Mouse (Mus musculus) kidney, postnatal 0 days (tissue): Measurements from ENCODE around the gene Pam16. TPM values are rescaled to one million over a fixed set of nuclear protein-coding genes. Genes with fewer than 3 reads are reported as not detected.
A peak's percentile ranks its signal among the peaks of the same experiment; 100 is the strongest.

Experiments used
- ATAC-seq: fragments of 200-750 bp; cut with Nextera tagmentation; replicated peaks from 2 replicates; pipeline ENCODE4 v1.8.0; 2017; ENCODE audit warnings: low read depth, moderate number of reproducible peaks, moderate TSS enrichment, moderate library complexity; ENCODE audit not compliant: low FRiP score
- DNase-seq: peaks from one replicate; pipeline ENCODE4 v3.0.0-alpha.2; 2016; ENCODE audit warnings: low spot score
- H3K27ac ChIP-seq: fragments of 300-500 bp; sonication (generic); 2 replicates; pipeline ENCODE4 v1.5.1; 2014; ENCODE audit warnings: mild to moderate bottlenecking
- H3K27me3 ChIP-seq: fragments of 300-500 bp; sonication (generic); 2 replicates; pipeline ENCODE4 v1.6.1; 2014; ENCODE audit warnings: low read length, mixed read lengths; ENCODE audit not compliant: insufficient read depth
- H3K36me3 ChIP-seq: fragments of 300-500 bp; sonication (generic); 2 replicates; pipeline ENCODE4 v1.6.1; 2014; ENCODE audit warnings: low read length, mixed read lengths; ENCODE audit not compliant: insufficient read depth
- H3K4me1 ChIP-seq: fragments of 300-500 bp; sonication (generic); replicated peaks from 2 replicates; pipeline ENCODE4 v1.6.1; 2014; ENCODE audit warnings: antibody characterized with exemption, low read length, mixed read lengths; ENCODE audit not compliant: insufficient read depth
- H3K4me2 ChIP-seq: fragments of 300-500 bp; sonication (generic); 2 replicates; pipeline ENCODE4 v1.6.1; 2014; ENCODE audit warnings: mild to moderate bottlenecking, low read length, moderate library complexity, mixed read lengths
- H3K4me3 ChIP-seq: fragments of 300-500 bp; sonication (generic); replicated peaks from 2 replicates; pipeline ENCODE4 v1.5.1; 2014; ENCODE audit warnings: low read depth, low read length
- H3K9ac ChIP-seq: fragments of 300-500 bp; sonication (generic); 2 replicates; pipeline ENCODE4 v1.6.1; 2014; ENCODE audit warnings: low read depth, low read length
- H3K9me3 ChIP-seq: fragments of 300-500 bp; sonication (generic); replicated peaks from 2 replicates; pipeline ENCODE4 v1.6.1; 2016; ENCODE audit warnings: low read length, inconsistent platforms, mixed read lengths
- CTCF ChIP-seq: IDR thresholded peaks from 2 replicates; pipeline ENCODE4 v1.5.1; 2016; ENCODE audit warnings: antibody characterized with exemption, low read depth, mild to moderate bottlenecking, moderate library complexity
- WGBS: fragments of 180-500 bp; shearing (Covaris S2); extraction: QIAGEN DNeasy Blood & Tissue Kit; methylation state at CpG from one replicate; pipeline ENCODE4 v1.1.7; 2014; 5-methylcytosine and 5-hydroxymethylcytosine counted together
- polyA plus RNA-seq: library from polyadenylated mRNA; unstranded; fragments of >200 nt; fragmentation: Nextera tagmentation; extraction: Ambion mirVana; gene quantifications from 2 replicates; pipeline ENCODE4 v1.2.1, GENCODE M21; 2015

Gene Pam16
- polyA plus RNA-seq, 1 experiment from 2014 or later, result 106 TPM

DNA sequence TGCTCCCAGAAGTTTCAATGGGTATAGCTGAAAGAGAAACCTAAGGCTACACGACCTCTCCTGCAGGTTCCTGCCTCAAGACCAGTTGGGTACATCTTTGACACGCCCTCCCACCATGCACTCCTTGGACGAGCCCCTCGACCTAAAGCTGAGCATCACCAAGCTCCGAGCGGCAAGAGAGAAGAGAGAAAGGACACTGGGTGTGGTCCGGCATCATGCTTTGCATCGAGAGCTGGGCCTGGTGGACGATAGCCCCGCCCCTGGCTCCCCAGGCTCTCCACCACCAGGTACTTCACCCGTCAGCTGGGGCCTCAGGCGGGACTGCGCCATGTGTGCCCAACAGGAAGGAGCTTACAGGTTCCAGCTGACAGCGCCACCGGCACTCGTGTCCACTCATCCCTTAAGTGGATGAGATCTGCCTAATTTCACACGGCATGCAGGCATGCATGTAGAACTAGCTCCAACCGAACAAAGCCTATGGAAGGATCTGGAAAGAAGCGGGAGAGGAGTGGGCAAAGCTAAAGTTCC, 16.2 kb downstream of the Pam16 start:
- H3K4me1 ChIP-seq, result peaks cover 46% of the 10 kb centered on the region

DNA sequence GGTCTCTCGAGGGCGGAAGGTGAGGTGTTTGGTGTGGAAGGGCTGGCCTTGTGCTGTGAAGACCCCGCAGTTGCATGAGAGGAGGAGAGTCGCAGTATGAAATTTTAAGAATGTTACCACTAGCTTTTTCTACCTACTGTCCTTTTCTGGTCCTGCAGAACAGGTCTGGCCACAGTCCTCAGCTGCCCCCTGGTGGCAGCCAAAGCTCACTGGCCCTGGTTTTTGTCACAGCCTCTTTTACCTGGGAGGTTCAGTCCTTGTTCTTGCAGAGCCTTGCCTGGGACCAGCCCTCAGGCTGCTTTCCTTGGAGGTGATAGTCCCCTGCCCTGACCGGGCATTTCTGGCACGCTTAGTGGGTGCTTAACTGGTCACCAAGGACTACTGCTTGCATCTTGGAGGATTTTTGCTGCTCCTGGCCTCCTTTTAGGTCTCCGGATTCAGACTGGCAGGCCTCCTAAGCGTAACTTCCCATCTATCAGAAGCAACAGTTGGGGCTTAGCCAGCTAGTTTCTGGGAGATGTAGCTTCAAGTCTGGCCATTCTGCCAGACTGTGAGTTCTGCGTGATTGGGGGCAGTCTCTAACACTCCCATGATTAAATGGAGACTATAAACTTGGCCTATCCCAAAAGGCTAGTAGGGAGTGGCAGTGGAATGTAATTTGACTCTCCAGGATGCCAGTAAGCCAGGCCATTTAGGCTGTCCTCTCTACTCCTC, 16.8 kb downstream of the Pam16 start:
- peak; percentile 98 for TF ChIP-seq CTCF
- Histone ChIP-seq H3K36me3 (peaks cover 21% of the 10 kb centered on the region; the same call in 1 of the 2 replicates), H3K4me3 (no peak overlapping the region), H3K4me1 (peaks cover 52% of the 10 kb centered on the region), H3K4me2 (peak overlapping the region; percentile 11; the same call in 1 of the 2 replicates), H3K27ac (peak overlapping the region; percentile 47), H3K9ac (no peak overlapping the region), H3K27me3 (no peaks in the 10 kb centered on the region), H3K9me3 (no peaks in the 10 kb centered on the region)
- DNase-seq (peak; percentile 94), ATAC-seq (0 out of 2 replicates have a peak, but pooled peaks have one; percentile 12)
- WGBS, result 35% methylated on average over 9 of the region's 9 CpGs

More for the DNA sequence above, 16.2 kb downstream of the Pam16 start:
- peaks cover 27% of the 10 kb centered on the region for H3K36me3 ChIP-seq
- H3K9ac ChIP-seq, result no peak overlapping the region
- WGBS, result 56% methylated on average over 19 of the region's 19 CpGs
- peak overlapping the region; percentile 47 for H3K27ac ChIP-seq
- H3K4me2 ChIP-seq, result 0 out of 2 replicates have a peak overlapping the region, but pooled peaks have one; percentile 11
- H3K27me3 ChIP-seq, result no peaks in the 10 kb centered on the region
- H3K9me3 ChIP-seq, result no peaks in the 10 kb centered on the region
- H3K4me3 ChIP-seq, result no peak overlapping the region
- TF ChIP-seq CTCF, result no peak
- DNase-seq (peak; percentile 61), ATAC-seq (peak; percentile 46)

DNA sequence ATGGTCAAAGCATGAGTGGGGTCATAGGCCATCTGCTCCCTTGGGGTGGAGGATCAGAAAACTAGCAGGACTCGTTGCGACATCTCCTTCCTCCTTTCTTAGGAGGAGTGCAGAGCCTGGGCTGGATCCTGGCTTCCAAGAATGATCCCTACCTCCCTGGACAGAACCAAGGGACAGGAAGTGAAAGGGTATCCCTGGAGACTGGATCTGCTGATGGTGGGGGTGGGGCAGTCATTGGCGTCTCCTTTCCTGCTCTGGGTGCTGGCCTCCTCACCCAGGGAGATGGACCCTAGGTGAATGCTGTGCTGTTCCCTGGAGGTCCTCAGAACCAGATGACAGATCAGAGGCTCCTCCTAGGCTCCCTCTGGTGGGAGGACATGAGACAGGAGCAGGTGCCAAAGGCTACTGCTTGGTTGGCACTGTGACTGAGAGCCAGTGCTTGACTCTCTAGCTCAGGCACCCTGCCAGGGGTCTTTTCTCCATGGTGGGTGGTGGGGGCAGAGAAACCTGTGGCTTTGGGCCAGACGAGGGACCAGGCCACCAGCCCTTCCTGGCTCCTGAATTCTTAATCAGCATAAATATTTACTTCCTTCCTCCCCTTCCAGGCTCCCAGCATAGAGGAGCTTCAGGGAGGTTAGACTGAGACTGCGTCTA, 18.2 kb downstream of the Pam16 start:
- H3K4me2 ChIP-seq, result peak overlapping the region; percentile 21; the same call in 1 of the 2 replicates
- 6% methylated on average over 5 of the region's 5 CpGs for WGBS
- H3K27ac ChIP-seq, result peak overlapping the region; percentile 60
- no peaks in the 10 kb centered on the region for H3K9me3 ChIP-seq
- no peak overlapping the region for H3K4me3 ChIP-seq
- H3K36me3 ChIP-seq, result peaks cover 14% of the 10 kb centered on the region; the same call in 1 of the 2 replicates
- ATAC-seq (0 out of 2 replicates have a peak, but pooled peaks have one; percentile 2), DNase-seq (peak; percentile 67)
- H3K27me3 ChIP-seq, result no peaks in the 10 kb centered on the region
- no peak overlapping the region for H3K9ac ChIP-seq
- peak; percentile 71 for TF ChIP-seq CTCF
- peaks cover 67% of the 10 kb centered on the region for H3K4me1 ChIP-seq

DNA sequence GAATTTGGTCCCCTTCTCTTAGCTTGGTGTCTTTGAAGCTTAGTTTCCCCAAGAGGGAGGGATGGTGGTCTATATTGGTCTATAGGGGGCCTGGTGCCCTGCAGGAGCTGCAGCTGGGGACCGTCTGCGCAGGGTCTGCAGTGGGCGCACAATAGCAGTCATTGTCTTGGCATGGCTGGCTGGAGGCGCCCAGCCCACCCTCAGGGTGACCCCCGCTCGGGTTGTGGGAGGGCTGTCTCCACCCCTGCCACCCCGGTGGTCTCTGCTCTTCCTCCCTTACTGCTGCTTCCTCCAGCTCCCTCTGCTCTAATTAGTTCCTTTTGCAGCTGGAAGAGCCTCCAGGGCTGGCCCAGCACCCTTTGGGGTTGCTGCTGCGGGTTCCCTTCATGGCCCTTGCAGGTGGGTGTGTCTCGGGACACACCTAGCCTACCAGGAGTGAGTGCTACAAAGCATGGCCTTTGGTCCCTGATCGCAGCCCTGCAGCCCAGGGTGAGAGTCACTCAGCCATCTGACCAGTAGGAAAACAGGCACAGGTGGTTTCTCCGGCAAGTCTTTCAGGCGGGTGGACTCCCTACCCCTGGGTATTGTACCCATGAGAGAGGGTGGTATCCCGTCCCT, 19.2 kb downstream of the Pam16 start:
- Histone ChIP-seq H3K4me2 (peak overlapping the region; percentile 21; the same call in 1 of the 2 replicates), H3K4me3 (no peak overlapping the region), H3K9ac (no peak overlapping the region), H3K9me3 (no peaks in the 10 kb centered on the region), H3K27ac (peak overlapping the region; percentile 60; the same call in 1 of the 2 replicates), H3K36me3 (0 out of 2 replicates have a peak, but pooled peaks cover 9% of the 10 kb centered on the region), H3K27me3 (no peaks in the 10 kb centered on the region), H3K4me1 (peaks cover 73% of the 10 kb centered on the region)
- no peak for ATAC-seq
- no peak for DNase-seq
- 39% methylated on average over 13 of the region's 13 CpGs for WGBS
- TF ChIP-seq CTCF, result no peak

DNA sequence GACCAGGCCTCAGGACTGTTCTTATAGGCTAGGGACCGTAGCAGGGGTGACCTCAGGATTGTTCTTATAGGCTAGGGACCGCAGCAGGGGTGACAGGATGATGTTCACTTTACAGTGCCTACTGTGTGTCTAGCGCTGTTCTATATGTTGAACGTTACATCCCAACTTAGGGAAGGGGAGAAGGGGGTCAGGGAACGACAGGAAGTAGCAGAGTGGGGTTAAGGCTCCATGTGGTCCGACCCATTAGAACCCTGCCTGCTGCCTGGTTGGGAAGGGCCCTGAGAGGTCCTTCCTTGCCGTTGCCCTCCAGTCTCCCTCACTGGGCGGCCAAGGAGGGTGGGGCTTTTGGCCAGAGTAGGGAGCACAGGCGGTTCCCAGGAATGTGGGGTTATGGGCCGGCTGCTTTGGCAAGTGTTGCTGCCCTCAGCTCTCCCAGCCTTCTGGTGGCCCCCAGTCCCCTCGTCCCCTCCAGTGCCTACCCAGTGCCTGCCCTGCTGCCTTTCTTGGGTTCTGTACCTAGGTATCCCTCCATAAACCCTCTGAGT, 20.4 kb downstream of the Pam16 start:
- H3K36me3 ChIP-seq, result 0 out of 2 replicates have a peak, but pooled peaks cover 5% of the 10 kb centered on the region
- H3K4me1 ChIP-seq, result peaks cover 85% of the 10 kb centered on the region
- H3K4me3 ChIP-seq, result no peak overlapping the region
- no peaks in the 10 kb centered on the region for H3K9me3 ChIP-seq
- no peak overlapping the region for H3K4me2 ChIP-seq
- WGBS, result 45% methylated on average over 11 of the region's 11 CpGs
- H3K9ac ChIP-seq, result 0 out of 2 replicates have a peak overlapping the region, but pooled peaks have one; percentile 27
- no peaks in the 10 kb centered on the region for H3K27me3 ChIP-seq
- peak overlapping the region; percentile 89 for H3K27ac ChIP-seq
- no peak for TF ChIP-seq CTCF
- DNase-seq, result no peak
- no peak for ATAC-seq
